Mouse (Mus musculus) liver, embryonic 14.5 days (tissue): ENCODE measurements around the gene Klhl22.

Experiments used
- CTCF ChIP-seq: IDR thresholded peaks from 2 replicates; pipeline ENCODE4 v1.5.1; 2016; ENCODE audit warnings: antibody characterized with exemption, low read depth, control low read depth
- EP300 ChIP-seq: IDR thresholded peaks from 2 replicates; pipeline ENCODE4 v1.6.1; 2016; ENCODE audit warnings: antibody characterized with exemption, low read depth

DNA sequence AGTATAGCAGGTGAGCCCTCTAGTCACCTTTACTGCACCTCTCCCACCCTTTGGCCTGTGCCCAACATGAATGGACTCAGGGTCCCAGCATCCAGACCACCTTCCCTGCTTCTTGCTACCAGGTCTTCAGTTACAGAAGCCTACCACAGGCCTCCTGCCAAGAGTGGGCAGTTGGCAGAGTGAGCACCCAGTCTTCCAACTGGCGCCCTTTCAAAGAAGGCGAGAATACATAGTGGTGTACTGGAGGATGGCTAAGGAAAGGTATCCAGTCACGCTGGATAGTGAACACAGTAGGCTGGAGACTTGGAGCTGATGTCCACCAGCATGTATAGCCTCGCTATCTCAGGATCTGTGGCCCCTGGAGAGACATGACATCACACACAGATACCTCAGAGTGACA lies 34.6 kb downstream of the Klhl22 start:
- TF ChIP-seq CTCF (no peak), EP300 (no peak)
